Mouse (Mus musculus) right cerebral cortex, postnatal 4 days (tissue): ENCODE measurements around the gene Lhfp.

Experiments used
- DNase-seq: peaks from one replicate; pipeline ENCODE4 v3.0.0-alpha.2; 2022

The Lhfp gene

DNA sequence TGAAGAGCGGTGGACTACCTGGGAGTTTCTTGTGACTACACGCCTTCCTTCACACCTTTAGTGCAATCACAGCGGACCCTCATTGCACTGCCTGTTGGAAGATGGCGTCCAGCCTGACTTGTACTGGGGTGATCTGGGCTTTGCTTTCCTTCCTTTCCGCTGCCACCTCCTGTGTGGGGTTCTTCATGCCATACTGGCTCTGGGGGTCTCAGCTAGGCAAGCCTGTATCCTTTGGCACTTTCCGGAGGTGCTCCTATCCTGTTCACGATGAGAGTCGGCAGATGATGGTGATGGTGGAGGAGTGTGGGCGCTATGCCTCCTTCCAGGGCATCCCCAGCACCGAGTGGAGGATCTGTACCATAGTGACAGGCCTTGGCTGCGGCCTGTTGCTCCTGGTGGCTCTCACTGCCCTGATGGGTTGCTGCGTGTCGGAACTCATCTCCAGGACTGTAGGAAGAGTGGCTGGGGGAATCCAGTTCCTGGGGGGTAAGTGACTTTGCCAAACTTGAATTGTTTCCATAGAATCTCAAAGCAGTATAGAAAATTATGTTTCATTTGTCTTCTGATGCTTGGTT, 2.0 kb downstream of the Lhfp start:
- DNase-seq, result no peak

- DNase-seq, result no peak
Observed at GRCm38 (mm10) chr3:53044238-53044637, 2.9 kb downstream of the Lhfp start.

DNA sequence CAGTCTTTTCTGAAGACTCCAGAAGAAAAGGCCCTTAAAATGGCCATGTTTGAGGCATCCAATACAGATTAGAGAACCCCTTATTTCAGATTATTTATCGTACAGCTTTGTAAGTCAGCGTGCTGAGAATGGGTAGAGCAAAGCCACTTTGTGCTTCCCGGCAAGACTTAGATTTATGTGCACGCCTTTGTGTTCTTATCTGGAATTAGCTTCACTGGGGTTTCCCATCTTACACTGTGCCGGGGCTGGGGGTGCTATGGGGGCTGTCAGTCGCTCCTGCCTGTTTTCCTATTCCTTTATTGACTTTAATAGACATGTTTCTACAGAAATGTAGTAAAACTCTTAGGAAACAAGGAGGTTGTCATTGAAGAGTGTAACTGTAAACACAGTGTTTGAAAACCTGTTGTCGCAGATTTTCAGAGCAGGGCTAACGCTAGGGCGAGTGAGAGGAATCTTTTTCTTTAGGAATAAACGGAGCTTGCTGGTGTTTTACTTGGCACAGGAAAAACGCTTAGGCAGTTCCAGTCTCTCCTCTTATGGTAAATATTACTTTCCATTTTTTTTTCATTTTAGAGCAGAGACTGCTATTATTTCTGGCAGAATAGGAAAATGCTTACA, 3.5 kb downstream of the Lhfp start:
- no peak for DNase-seq

DNA sequence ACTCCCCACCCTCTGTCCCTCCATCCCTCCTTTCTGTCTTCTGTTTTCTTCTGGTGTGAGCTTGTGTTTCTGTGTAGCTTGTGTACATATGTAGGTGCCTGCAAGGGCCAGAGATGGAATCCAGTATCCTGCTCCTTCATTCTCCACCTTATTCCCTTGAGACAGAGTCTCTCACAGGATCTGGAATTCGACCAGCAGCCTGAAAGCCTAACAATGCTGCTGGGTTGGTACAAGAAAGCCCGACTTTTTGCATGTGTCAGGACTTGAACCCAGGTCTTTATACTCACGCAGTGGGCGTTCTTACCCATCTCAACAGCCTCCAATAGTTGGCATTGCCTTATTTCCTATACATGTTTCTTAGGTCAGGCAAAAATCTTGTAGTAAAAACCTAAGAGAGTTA, 4.4 kb downstream of the Lhfp start:
- no peak for DNase-seq

DNA sequence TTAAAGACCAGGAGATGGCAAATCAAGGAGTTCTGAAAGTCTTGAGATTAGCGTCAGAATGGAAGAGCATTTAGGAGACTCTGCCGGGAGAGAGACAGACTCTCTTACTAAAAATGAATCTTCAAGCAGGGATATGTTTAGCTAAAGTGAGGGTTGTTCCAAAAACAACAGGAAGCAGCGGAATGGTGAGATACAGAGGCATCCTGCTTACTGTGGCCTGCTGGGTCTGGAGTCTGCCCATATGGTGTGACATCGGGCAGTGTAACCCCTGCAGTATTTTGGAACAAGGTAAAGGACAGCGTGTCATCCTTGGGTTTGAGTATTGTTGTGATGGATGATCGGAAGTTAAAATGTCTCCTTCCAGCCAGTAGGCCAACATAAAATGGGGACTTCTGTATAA, 5.0 kb downstream of the Lhfp start:
- no peak for DNase-seq

GRCm38 (mm10) chr3:53052385-53052784, 11.1 kb downstream of the Lhfp start:
- no peak for DNase-seq

- no peak for DNase-seq
Observed at GRCm38 (mm10) chr3:53056430-53056829, 15.1 kb downstream of the Lhfp start.

DNA sequence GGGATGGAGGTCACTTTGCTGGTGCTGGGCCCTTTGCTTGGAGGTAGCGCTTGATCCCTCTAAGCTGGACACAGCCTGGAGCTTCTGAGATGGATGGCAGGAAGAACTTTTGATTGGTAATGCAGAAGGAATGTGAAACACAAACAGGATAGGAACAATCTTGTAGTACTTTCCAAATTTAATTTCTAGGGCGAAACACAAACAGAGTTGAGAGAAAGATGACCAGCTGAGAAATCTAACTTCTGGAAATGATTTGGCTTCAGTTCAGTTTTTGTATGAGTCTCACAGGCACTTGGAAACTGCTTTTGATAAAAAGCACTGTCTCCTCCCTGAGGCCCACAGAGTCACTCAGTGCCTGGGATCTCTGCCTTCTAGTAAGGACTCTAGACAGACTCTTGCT, 18.6 kb downstream of the Lhfp start:
- DNase-seq, result no peak

GRCm38 (mm10) chr3:53063423-53064147, 22.3 kb downstream of the Lhfp start:
- DNase-seq, result no peak

- DNase-seq, result no peak
Observed at GRCm38 (mm10) chr3:53065267-53066094, 24.2 kb downstream of the Lhfp start.

- DNase-seq, result no peak
Observed at GRCm38 (mm10) chr3:53066095-53066372, 24.7 kb downstream of the Lhfp start.

DNA sequence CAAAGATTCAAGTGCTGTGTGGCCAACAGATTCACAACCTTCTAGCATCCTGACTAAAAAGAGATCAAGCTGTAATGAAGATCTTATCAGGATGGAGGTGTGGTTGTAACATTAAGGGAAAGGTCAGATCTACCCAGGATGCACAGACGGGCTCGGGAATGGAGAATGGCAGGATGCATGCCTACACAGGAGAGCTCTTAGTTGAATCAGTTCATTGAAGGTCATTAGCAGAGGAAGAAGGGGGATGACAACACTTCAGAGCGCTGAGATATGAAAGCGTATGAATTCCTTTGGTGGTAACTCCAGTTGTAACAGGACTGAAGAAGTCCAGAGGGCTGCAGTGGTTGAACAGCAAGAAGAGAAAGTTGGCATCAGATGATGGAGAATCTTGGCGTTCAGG, 27.1 kb downstream of the Lhfp start:
- no peak for DNase-seq

DNA sequence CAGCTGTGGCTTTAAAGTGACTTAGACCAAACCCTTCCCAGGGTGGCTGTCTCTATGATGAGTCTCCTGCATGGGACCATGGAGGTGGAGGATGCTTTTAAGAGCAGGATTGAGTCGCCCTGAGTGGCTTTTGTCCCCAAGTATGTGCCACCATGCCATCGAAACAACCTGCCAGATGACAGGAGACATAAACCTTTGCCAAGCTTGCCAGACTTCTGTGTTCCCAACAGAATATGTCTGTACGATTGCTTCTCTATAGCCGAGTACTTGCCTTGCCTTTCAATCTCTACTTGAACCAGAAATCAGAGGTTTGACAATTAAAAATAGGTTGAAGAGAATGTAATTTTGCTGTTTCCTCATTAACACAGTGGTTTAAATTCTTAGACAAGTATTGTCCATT, 32.9 kb downstream of the Lhfp start:
- DNase-seq, result no peak

DNA sequence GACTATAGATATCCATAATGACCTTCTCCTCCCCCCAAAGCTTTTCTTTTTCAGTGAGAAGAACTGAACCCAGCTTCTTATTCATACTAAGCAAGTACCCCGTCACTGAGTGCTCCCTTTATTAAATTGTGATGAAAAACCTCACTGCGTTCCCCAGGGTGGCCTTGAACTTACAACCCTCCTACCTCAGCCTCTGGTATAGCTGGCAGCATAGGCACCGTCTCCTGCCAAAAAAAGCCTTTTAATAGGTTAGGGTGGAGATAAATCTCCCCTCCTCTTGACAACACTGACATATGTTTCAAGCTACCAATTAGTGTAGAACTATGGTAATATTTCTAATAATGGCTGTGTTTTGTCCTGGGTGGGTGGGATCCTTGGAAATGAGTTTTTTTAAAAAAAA, 33.4 kb downstream of the Lhfp start:
- DNase-seq, result no peak

- no peak for DNase-seq
Observed at GRCm38 (mm10) chr3:53080286-53080685, 39.0 kb downstream of the Lhfp start.

DNA sequence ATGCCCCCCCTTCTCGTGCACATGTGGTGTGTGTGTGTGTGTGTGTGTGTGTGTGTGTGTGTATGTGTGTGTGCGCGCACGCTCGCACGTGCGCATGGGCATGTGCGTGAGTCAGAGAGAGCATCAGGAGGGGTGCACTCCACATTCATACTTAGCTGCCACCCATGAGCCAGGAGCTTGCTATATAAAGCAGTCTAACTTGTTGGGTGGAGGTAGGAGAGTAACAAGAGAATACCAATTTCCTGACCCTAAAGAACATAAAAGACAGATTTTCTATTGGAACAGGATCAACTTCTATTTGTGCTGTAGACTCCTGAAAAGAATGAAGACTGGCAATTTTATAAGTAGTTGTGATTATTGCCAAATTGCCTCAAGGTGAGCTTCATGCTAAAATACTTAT, 39.4 kb downstream of the Lhfp start:
- no peak for DNase-seq

DNA sequence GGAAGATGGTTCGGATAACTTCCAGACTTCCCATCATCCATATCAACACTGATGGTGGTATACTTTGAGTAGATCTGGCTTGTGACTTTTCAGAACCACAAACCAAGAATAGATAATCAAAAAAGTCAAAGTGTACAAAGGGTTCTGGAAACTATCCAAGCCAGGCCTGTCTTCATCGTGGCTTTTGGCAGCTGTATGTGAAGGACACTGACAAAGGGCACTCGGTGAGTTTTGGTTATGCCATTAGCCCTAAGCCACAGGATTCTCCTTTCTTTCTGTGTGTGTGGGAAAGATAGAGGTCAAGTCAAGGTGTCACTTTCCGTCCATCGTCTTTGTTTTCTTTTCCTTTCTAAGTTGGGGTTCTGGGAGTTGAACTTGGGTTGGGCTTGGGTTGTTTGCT, 42.4 kb downstream of the Lhfp start:
- DNase-seq, result no peak

DNA sequence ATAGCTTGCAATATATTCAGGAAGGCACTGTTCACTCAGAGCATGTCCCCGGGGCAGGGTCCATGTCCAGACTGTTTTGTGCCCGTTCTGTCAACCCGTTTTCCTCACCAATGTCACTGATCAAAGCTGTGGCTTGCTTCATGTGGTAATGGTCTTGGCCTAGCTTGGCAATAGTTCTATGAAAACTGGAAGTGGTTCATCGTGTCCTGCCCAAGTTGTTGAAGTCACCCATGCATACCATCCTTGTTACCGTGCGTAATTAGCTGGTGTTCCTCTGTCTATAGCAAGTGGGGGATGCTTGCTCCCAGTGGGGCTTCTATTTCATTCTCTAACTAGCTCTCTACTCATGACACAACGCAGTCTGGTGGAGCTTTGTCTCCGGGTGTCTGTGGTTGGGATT, 43.5 kb downstream of the Lhfp start:
- DNase-seq, result no peak

GRCm38 (mm10) chr3:53086481-53087155, 45.3 kb downstream of the Lhfp start:
- DNase-seq, result no peak

DNA sequence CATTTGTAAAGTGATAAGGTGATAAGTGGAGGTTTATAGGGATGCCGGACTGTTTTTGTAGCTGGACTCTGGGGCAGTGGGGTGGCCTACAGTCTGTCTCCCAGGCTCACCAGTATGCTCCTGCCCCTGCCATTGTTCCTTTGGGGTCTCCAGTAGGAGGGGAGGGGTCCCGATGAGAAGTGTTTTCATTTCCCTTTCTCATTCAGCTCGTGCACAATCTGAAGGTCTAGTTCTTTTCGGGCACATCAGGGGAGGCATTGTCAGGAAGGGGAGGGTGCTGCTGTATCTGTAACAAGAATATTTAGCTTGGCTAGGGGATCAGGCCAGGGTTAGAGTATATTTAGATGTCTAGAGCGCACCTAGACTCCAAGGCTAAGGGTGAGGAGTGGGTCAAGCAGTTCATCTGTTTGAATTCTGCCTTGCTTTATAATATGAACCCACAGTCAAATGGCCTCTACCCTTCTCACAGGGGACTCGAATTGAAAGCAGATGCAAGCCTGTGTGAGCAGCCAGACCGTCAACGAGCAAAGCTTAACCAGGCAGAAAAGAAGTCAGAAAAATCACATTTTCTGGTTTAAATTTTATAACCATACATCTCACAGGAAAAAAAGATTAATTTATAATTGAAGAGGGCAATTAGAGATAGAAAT, 46.0 kb downstream of the Lhfp start:
- DNase-seq, result no peak

- DNase-seq, result no peak
Observed at GRCm38 (mm10) chr3:53089921-53090320, 48.6 kb downstream of the Lhfp start.

- DNase-seq, result no peak
Observed at GRCm38 (mm10) chr3:53100210-53100609, 58.9 kb downstream of the Lhfp start.

- DNase-seq, result no peak
Observed at GRCm38 (mm10) chr3:53100803-53101202, 59.5 kb downstream of the Lhfp start.
